Comparison of ENCODE assay signal across 11 mouse cellular contexts in the genomic region with DNA sequence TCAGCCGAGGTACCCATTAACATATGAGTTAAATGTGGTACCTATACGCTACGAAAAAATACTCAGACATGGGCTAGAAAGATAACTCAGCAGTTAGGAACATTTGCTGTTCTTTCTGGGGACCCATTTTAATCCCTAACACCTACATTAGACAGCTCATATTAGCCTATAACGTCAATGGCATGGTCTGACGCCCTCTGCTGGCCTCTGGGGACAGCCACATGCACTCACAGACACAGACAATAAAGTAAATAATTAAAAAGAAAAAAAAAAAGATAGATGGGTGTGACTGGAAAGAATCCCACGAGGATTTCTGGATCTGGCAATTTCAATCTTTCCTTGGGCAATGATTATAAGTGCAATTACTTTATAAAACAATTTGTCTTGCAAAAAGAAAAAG. TPM values are rescaled to one million over a fixed set of nuclear protein-coding genes. Genes with fewer than 3 reads are reported as not detected.
DNase-seq lines count a peak whose midpoint lies in the region; ATAC-seq and TF ChIP-seq lines count a peak whose summit lies in the region.
"Had no signal": no experiment of that assay in that cellular context is flagged by ENCODE, and none has a peak within 500 bp of the region (broad histone marks: within the 10 kb centered on the region; RNA-seq: fewer than 3 reads in every experiment).

No protein-coding gene starts in this region.

- ATAC-seq in CD4-positive, CD25-positive, alpha-beta regulatory T cell, adult 4 months, result no peak
- 0 out of 2 replicates have a peak, but pooled peaks have one; percentile 46 for ATAC-seq in granulocyte monocyte progenitor cell, adult 5-6 weeks (replicated peaks; ENCODE audit: poor library complexity, severe bottlenecking)
- ATAC-seq: hindbrain, embryonic 16.5 days had no signal

- no peak overlapping the region for H3K9ac ChIP-seq in ES-E14 (ENCODE audit: insufficient read depth, low read depth, low read length, poor library complexity, severe bottlenecking)

- no peaks in the 10 kb centered on the region for H3K36me3 ChIP-seq in ES-E14 (ENCODE audit: control insufficient read depth, insufficient read depth, low read length, poor library complexity, severe bottlenecking)

- no peak overlapping the region for H3K27ac ChIP-seq in layer of hippocampus, adult 2 months
- no peak overlapping the region for H3K27ac ChIP-seq in ES-E14 (ENCODE audit: insufficient read depth, low read depth, low read length, poor library complexity, severe bottlenecking)

- DNase-seq in CD4-positive, CD25-positive, alpha-beta regulatory T cell, adult 2 months (ENCODE audit: low read depth, low spot score), result peak; percentile 47
- no peak for DNase-seq in layer of hippocampus, adult 2 months (ENCODE audit: low spot score in 2 of 2)
- DNase-seq in layer of hippocampus, adult 18-20 months (ENCODE audit: low spot score in 2 of 2), result no peak
- peak; percentile 36 for DNase-seq in ES-E14 (ENCODE audit: low read depth, low spot score)
- DNase-seq in urinary bladder, adult 18-20 months (ENCODE audit: low spot score in 2 of 2), result no peak
- DNase-seq in cerebellum, adult 9-11 months, result no peak
- DNase-seq: gastrocnemius, postnatal 10 days; right cerebral cortex, postnatal 25 days had no signal

- in situ Hi-C loops in ES-E14 (cut with MboI; ENCODE audit: low sequenced_read_pairs in 2 of 2, unreplicated experiment in 2 of 2), result no loop called here

- TF ChIP-seq CTCF in layer of hippocampus, adult 2 months (conservative IDR thresholded peaks at IDR 0.05), result peak; percentile 64

- H3K4me3 ChIP-seq in layer of hippocampus, adult 2 months, result no peak overlapping the region
- no peak overlapping the region for H3K4me3 ChIP-seq in ES-E14 (ENCODE audit: insufficient read depth in 1 of 2, low read depth in 1 of 2, low read length in 2 of 2, poor library complexity in 1 of 2, severe bottlenecking in 1 of 2)

- H3K9me3 ChIP-seq in ES-E14 (ENCODE audit: control insufficient read depth, insufficient read depth, low read depth, low read length), result no peaks in the 10 kb centered on the region

- no peaks in the 10 kb centered on the region for H3K4me1 ChIP-seq in ES-E14 (ENCODE audit: control insufficient read depth in 2 of 2, insufficient read depth in 2 of 2, low read length in 2 of 2, poor library complexity in 1 of 2)

TF ChIP-seq in ES-E14, 5 proteins besides CTCF, POLR2A, EP300 and RAD21:
- TF ChIP-seq HCFC1 (IDR thresholded peaks at IDR 0.05; ENCODE audit: borderline replicate concordance, insufficient read depth, low read length) (no peak), ZNF384 (IDR thresholded peaks at IDR 0.05; ENCODE audit: low read depth, low read length) (peak; percentile 57; the same call in 1 of the 2 replicates)
TF ChIP-seq in ES-E14: peak in this region for 1.

RNA-seq across cellular contexts. Expression of a gene that starts 30.5 kb away (rescaled TPM):
- 1 to 10 TPM in 1 of 2 experiments, not detected in 1; 1.9 TPM for polyA plus RNA-seq in CD4-positive, CD25-positive, alpha-beta regulatory T cell, adult 4 months (2017; shearing (Covaris generic))
- 1 to 10 TPM; 3.9 to 4.2 TPM for total RNA-seq in layer of hippocampus, adult 2 months (2021)
- total RNA-seq in layer of hippocampus, adult 18-20 months (2021), result 1 to 10 TPM; 3.1 to 3.7 TPM
- total RNA-seq in ES-E14 (2012; rRNA removed), result 1.9 and 2.0 TPM in 2 replicates
- not detected in 2 replicates for total RNA-seq in granulocyte monocyte progenitor cell, adult 5-6 weeks (2014; fragmentation: Nextera tagmentation)
- total RNA-seq in granulocyte monocyte progenitor cell, adult 5-6 weeks (2017), result not detected in 2 replicates

RNA-seq across cellular contexts. Expression of a gene that starts 30.6 kb away (rescaled TPM):
- 10 to 100 TPM; 16.1 to 17.9 TPM for polyA plus RNA-seq in CD4-positive, CD25-positive, alpha-beta regulatory T cell, adult 4 months (2017; shearing (Covaris generic))
- 10 to 100 TPM; 17.1 to 18.1 TPM for total RNA-seq in layer of hippocampus, adult 2 months (2021)
- total RNA-seq in layer of hippocampus, adult 18-20 months (2021), result 10 to 100 TPM; 12.7 to 15.3 TPM
- 29.7 and 34.7 TPM in 2 replicates for total RNA-seq in ES-E14 (2012; rRNA removed)
- 9.4 and 12.4 TPM in 2 replicates for total RNA-seq in granulocyte monocyte progenitor cell, adult 5-6 weeks (2014; fragmentation: Nextera tagmentation)
- 9.2 and 15.6 TPM in 2 replicates for total RNA-seq in granulocyte monocyte progenitor cell, adult 5-6 weeks (2017)

RNA-seq across cellular contexts. Expression of a gene that starts 48.7 kb away (rescaled TPM):
- polyA plus RNA-seq in CD4-positive, CD25-positive, alpha-beta regulatory T cell, adult 4 months (2017; shearing (Covaris generic)), result 10 to 100 TPM in 1 of 2 experiments, 1 to 10 TPM in 1; 7.3 to 12.7 TPM
- 10 to 100 TPM; 55.1 to 55.6 TPM for total RNA-seq in layer of hippocampus, adult 2 months (2021)
- 10 to 100 TPM; 52.4 to 54.7 TPM for total RNA-seq in layer of hippocampus, adult 18-20 months (2021)
- 56.4 and 65.6 TPM in 2 replicates for total RNA-seq in ES-E14 (2012; rRNA removed)
- total RNA-seq in granulocyte monocyte progenitor cell, adult 5-6 weeks (2014; fragmentation: Nextera tagmentation), result 109 and 115 TPM in 2 replicates
- 56.3 and 73.7 TPM in 2 replicates for total RNA-seq in granulocyte monocyte progenitor cell, adult 5-6 weeks (2017)

Comparison
In these comparisons a context has a peak if more than half of its experiments do, and no peak if none do; other contexts are left out.
1. DNase-seq: peak in CD4-positive, CD25-positive, alpha-beta regulatory T cell, adult 2 months (single experiment) and ES-E14 (single experiment); none in layer of hippocampus, adult 2 months (0 of 2), layer of hippocampus, adult 18-20 months (0 of 2), urinary bladder, adult 18-20 months (0 of 2) and cerebellum, adult 9-11 months (single experiment).